Mouse (Mus musculus) limb, embryonic 13.5 days (tissue): ENCODE results near the gene Klf12. TPM values are rescaled to one million over a fixed set of nuclear protein-coding genes. Genes with fewer than 3 reads are reported as not detected.

Source experiments
- ATAC-seq: fragments of 200-750 bp; cut with Nextera tagmentation; 2 replicates; pipeline ENCODE4 v1.8.0; 2017; ENCODE audit warnings: low read depth, moderate number of reproducible peaks, moderate TSS enrichment; ENCODE audit not compliant: low FRiP score
- H3K27ac ChIP-seq: fragments of 300-500 bp; sonication (generic); 2 replicates; pipeline ENCODE4 v1.5.1; 2015; ENCODE audit warnings: inconsistent platforms, mild to moderate bottlenecking, moderate library complexity
- H3K27me3 ChIP-seq: fragments of 300-500 bp; sonication (generic); 2 replicates; pipeline ENCODE4 v1.6.1; 2015; ENCODE audit warnings: mild to moderate bottlenecking, inconsistent platforms
- H3K36me3 ChIP-seq: fragments of 300-500 bp; sonication (generic); 2 replicates; pipeline ENCODE4 v1.6.1; 2015; ENCODE audit warnings: inconsistent platforms, mild to moderate bottlenecking, moderate library complexity
- H3K4me1 ChIP-seq: fragments of 300-500 bp; sonication (generic); 2 replicates; pipeline ENCODE4 v1.6.1; 2015; ENCODE audit warnings: inconsistent platforms
- H3K4me2 ChIP-seq: fragments of 300-500 bp; sonication (generic); replicated peaks from 2 replicates; pipeline ENCODE4 v1.6.1; 2015; ENCODE audit warnings: inconsistent platforms, mild to moderate bottlenecking, moderate library complexity
- H3K4me3 ChIP-seq: fragments of 300-500 bp; sonication (generic); 2 replicates; pipeline ENCODE4 v1.5.1; 2015; ENCODE audit warnings: moderate library complexity, mild to moderate bottlenecking, inconsistent platforms
- H3K9ac ChIP-seq: fragments of 300-500 bp; sonication (generic); 2 replicates; pipeline ENCODE4 v1.6.1; 2015; ENCODE audit warnings: mild to moderate bottlenecking, inconsistent platforms
- H3K9me3 ChIP-seq: fragments of 300-500 bp; sonication (generic); 2 replicates; pipeline ENCODE4 v1.6.1; 2016; ENCODE audit warnings: inconsistent platforms
- WGBS: fragments of 180-500 bp; shearing (Covaris S2); methylation state at CpG from one replicate; pipeline ENCODE4 v1.1.7; 2015; 5-methylcytosine and 5-hydroxymethylcytosine counted together
- polyA plus RNA-seq: library from polyadenylated mRNA; unstranded; fragments of >200 nt; fragmentation: Nextera tagmentation; extraction: Ambion mirVana; gene quantifications from 2 replicates; pipeline ENCODE4 v1.2.1, GENCODE M21; 2015

Gene Klf12
- polyA plus RNA-seq, 1 experiment from 2014 or later, result 40.5 TPM

DNA sequence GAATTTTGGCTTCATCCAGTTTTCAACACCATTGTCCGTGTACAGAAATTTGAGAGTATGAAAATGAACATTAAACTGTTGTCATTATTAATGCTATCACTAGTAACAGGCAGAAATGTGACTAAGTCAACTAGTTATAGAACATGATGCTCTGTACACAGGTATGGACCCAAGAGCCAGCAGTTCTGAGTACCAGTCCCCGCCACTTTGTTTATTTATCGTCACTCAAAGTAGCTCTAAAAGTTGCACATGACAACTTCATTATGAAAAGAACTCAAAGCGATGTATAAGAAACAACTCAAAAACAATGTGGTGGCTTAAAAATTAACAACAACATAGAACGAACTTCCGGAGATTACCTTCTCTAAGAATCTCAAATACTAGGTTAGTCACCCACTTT lies 56.8 kb downstream of the Klf12 start:
- Histone ChIP-seq H3K27ac (no peak overlapping the region), H3K36me3 (no peaks in the 10 kb centered on the region), H3K9ac (no peak overlapping the region), H3K9me3 (no peaks in the 10 kb centered on the region), H3K27me3 (no peaks in the 10 kb centered on the region), H3K4me1 (peaks cover 16% of the 10 kb centered on the region), H3K4me2 (no peak overlapping the region), H3K4me3 (no peak overlapping the region)
- 96% methylated on average over 6 of the region's 6 CpGs for WGBS
- ATAC-seq, result no peak

DNA sequence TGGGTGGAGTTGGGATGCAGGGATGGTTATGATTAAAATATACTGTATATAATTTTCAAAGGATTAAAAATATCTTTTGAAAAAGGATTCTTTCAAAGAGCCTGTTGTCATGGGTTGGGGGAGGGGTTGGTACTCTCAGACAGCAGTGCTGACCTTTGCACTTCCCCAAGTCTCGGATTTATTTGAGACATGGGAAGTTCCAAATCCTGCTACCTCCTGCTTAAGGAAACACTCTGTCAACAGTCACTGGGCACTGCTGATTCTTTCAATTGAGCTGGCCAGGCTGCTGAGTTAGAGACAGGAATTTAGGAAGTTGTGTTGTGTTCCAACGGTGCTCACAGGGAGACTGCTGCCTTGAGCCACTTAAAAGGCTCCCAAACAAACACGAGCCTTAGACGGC lies 60.3 kb downstream of the Klf12 start:
- H3K9ac ChIP-seq, result no peak overlapping the region
- no peaks in the 10 kb centered on the region for H3K9me3 ChIP-seq
- no peak for ATAC-seq
- H3K4me2 ChIP-seq, result no peak overlapping the region
- H3K36me3 ChIP-seq, result 0 out of 2 replicates have a peak, but pooled peaks cover 1% of the 10 kb centered on the region
- H3K4me1 ChIP-seq, result peaks cover 32% of the 10 kb centered on the region
- no peak overlapping the region for H3K27ac ChIP-seq
- no peaks in the 10 kb centered on the region for H3K27me3 ChIP-seq
- no peak overlapping the region for H3K4me3 ChIP-seq
- WGBS, result 49% methylated on average over 4 of the region's 4 CpGs

DNA sequence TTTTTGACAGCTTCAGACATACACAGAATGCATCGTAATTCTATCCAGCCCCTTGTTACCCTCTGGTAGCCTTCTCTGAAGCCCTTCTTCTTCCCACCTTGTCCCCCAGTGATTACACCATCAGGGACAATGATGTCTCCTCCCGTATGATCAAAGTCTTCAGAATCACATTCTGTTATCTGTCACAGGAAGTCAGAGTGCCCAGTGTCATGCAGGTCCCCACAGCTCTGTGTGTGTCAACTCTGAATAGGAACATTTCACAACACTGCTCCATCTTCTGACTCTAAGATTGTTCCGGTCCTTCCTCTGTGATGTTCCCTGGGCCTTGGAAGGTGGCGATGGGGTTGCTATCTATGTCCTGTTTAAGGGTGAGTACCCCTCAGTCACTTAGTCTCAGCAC lies 62.2 kb downstream of the Klf12 start:
- 76% methylated on average over 4 of the region's 4 CpGs for WGBS
- Histone ChIP-seq H3K4me3 (no peak overlapping the region), H3K27ac (no peak overlapping the region), H3K27me3 (no peaks in the 10 kb centered on the region), H3K4me2 (no peak overlapping the region), H3K9me3 (no peaks in the 10 kb centered on the region), H3K4me1 (peaks cover 34% of the 10 kb centered on the region), H3K9ac (no peak overlapping the region), H3K36me3 (peaks cover 7% of the 10 kb centered on the region; the same call in 1 of the 2 replicates)
- ATAC-seq, result no peak

GRCm38 (mm10) chr14:100215213-100215785 lies 69.2 kb downstream of the Klf12 start:
- Histone ChIP-seq H3K27me3 (no peaks in the 10 kb centered on the region), H3K4me2 (no peak overlapping the region), H3K9me3 (no peaks in the 10 kb centered on the region), H3K9ac (no peak overlapping the region), H3K27ac (no peak overlapping the region), H3K36me3 (peaks cover 10% of the 10 kb centered on the region; the same call in 1 of the 2 replicates), H3K4me1 (peaks cover 17% of the 10 kb centered on the region), H3K4me3 (no peak overlapping the region)
- 22% methylated on average over 4 of the region's 4 CpGs for WGBS
- ATAC-seq, result no peak

DNA sequence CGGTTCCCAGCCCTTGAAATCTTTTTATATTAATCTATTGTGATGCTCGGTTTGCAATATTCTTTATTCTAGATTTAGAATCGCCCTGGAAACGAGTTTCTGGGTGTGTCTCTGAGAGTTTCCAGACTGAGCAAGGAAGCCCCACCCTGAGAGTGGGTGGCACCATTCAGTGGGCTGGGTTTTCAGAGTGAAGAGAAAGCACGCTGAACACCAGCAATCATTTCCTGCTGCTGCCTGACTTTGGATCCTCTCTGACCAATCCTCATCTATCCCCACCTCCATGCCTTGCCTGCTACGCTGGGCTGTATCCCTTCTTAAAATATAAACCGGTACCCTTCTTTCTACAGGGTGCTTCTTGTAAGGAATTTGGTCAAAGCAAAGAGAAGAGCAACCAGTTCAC lies 71.4 kb downstream of the Klf12 start:
- no peak overlapping the region for H3K4me2 ChIP-seq
- H3K9me3 ChIP-seq, result no peaks in the 10 kb centered on the region
- peaks cover 12% of the 10 kb centered on the region; the same call in 1 of the 2 replicates for H3K4me1 ChIP-seq
- peaks cover 3% of the 10 kb centered on the region; the same call in 1 of the 2 replicates for H3K36me3 ChIP-seq
- no peak overlapping the region for H3K4me3 ChIP-seq
- no peak for ATAC-seq
- no peak overlapping the region for H3K27ac ChIP-seq
- 79% methylated on average over 7 of the region's 7 CpGs for WGBS
- H3K27me3 ChIP-seq, result no peaks in the 10 kb centered on the region
- H3K9ac ChIP-seq, result no peak overlapping the region

- no peak for ATAC-seq
- Histone ChIP-seq H3K4me1 (peaks cover 12% of the 10 kb centered on the region; the same call in 1 of the 2 replicates), H3K36me3 (peaks cover 3% of the 10 kb centered on the region; the same call in 1 of the 2 replicates), H3K4me3 (no peak overlapping the region), H3K9me3 (no peaks in the 10 kb centered on the region), H3K27ac (no peak overlapping the region), H3K9ac (no peak overlapping the region), H3K4me2 (no peak overlapping the region), H3K27me3 (no peaks in the 10 kb centered on the region)
- 88% methylated on average over 4 of the region's 4 CpGs for WGBS
Observed at GRCm38 (mm10) chr14:100211826-100212117, 72.7 kb downstream of the Klf12 start.

DNA sequence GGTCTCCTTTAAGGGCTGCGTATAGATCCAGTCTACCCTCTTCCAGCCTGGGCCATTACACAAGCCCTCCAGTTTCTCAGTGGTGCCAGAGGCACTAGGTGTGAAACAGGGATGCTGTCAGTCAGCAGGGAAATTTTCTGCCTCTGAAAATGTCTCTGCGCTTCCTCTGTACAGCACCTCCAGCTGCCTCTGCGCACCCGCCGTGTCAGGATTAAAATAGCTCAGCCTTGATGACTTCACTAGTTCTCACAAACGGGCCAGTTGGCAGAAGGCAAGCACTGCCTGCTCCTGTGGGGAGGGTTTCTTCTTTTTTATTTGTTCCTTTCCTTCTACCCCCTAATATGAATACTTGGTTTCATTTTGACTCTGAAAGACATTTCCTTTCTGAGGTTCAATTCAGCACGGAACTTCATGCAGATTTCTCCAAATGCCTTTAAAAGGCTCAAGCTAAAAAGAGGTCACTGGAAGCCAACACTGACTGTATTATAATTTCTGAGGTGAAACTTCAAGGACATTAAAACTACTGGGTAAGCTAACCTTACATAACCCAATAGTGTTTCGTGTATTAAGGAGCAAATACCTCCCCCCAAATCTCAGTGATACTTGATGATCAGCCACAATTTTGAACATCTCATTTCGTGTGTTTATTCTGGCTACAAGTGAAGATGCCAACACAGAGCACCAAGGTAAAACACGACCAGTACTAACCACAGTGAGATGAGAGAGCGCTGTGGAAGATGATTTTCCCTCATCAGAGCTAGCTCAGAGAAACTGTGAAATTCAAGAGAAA lies 73.2 kb downstream of the Klf12 start:
- no peak overlapping the region for H3K4me3 ChIP-seq
- no peak overlapping the region for H3K27ac ChIP-seq
- H3K9me3 ChIP-seq, result no peaks in the 10 kb centered on the region
- WGBS, result 67% methylated on average over 11 of the region's 11 CpGs
- no peak overlapping the region for H3K9ac ChIP-seq
- peaks cover 7% of the 10 kb centered on the region; the same call in 1 of the 2 replicates for H3K36me3 ChIP-seq
- H3K4me2 ChIP-seq, result no peak overlapping the region; the same call in 1 of the 2 replicates
- no peaks in the 10 kb centered on the region for H3K27me3 ChIP-seq
- peak; percentile 32; the same call in 1 of the 2 replicates for ATAC-seq
- H3K4me1 ChIP-seq, result peaks cover 12% of the 10 kb centered on the region; the same call in 1 of the 2 replicates

GRCm38 (mm10) chr14:100209814-100210419 lies 74.6 kb downstream of the Klf12 start:
- WGBS, result 50% methylated on average over 12 of the region's 12 CpGs

GRCm38 (mm10) chr14:100207081-100207480 lies 77.4 kb downstream of the Klf12 start:
- WGBS, result 92% methylated on average over 3 of the region's 3 CpGs
- no peak overlapping the region for H3K4me3 ChIP-seq
- no peak overlapping the region for H3K27ac ChIP-seq
- no peaks in the 10 kb centered on the region for H3K27me3 ChIP-seq
- no peak overlapping the region for H3K9ac ChIP-seq
- H3K4me1 ChIP-seq, result peaks cover 20% of the 10 kb centered on the region
- no peak overlapping the region for H3K4me2 ChIP-seq
- ATAC-seq, result no peak
- H3K9me3 ChIP-seq, result no peaks in the 10 kb centered on the region
- H3K36me3 ChIP-seq, result peaks cover 6% of the 10 kb centered on the region; the same call in 1 of the 2 replicates

More at GRCm38 (mm10) chr14:100209814-100210419, 74.6 kb downstream of the Klf12 start:
- peaks cover 10% of the 10 kb centered on the region; the same call in 1 of the 2 replicates for H3K36me3 ChIP-seq
- H3K27me3 ChIP-seq, result no peaks in the 10 kb centered on the region
- no peak overlapping the region for H3K4me2 ChIP-seq
- no peak overlapping the region for H3K9ac ChIP-seq
- no peak overlapping the region for H3K4me3 ChIP-seq
- H3K9me3 ChIP-seq, result no peaks in the 10 kb centered on the region
- no peak for ATAC-seq
- no peak overlapping the region for H3K27ac ChIP-seq
- peaks cover 12% of the 10 kb centered on the region; the same call in 1 of the 2 replicates for H3K4me1 ChIP-seq

GRCm38 (mm10) chr14:100206207-100206606 lies 78.3 kb downstream of the Klf12 start:
- WGBS, result 91% methylated on average over 3 of the region's 3 CpGs
- no peak overlapping the region for H3K4me3 ChIP-seq

DNA sequence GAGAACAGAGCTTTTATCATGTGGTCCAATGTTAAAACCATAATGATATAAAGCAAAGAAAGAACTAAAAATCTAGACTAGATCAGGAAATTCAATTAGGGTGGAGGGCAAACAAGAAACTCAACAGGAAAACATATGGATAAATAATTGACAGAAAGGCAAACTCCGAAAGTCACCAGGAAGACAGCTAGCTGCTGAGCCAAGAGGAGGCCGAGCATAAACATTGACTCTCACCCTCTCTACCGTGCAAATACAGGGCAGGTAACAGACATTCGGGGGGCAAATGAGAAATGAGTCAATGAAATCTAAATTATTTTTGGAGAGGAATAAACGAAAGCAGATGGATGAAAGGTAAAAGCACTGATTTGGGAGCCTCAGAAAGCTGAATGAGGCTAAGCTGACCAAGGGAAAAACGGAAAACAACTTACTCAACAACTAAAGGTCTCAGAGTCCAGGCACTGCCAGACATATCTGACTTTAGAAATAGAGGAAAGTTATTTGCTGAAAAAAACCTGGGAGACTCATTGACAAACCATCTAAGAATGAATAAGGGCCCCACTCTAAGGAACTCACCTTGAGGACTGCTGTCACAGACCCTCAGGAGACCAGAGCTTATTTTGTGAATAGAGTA lies 84.3 kb downstream of the Klf12 start:
- Histone ChIP-seq H3K27me3 (no peaks in the 10 kb centered on the region), H3K9ac (no peak overlapping the region), H3K4me1 (peaks cover 19% of the 10 kb centered on the region), H3K4me3 (no peak overlapping the region), H3K27ac (no peak overlapping the region), H3K36me3 (peaks cover 11% of the 10 kb centered on the region), H3K4me2 (no peak overlapping the region), H3K9me3 (no peaks in the 10 kb centered on the region)
- ATAC-seq, result no peak
- 80% methylated on average over 6 of the region's 6 CpGs for WGBS

More at GRCm38 (mm10) chr14:100206207-100206606, 78.3 kb downstream of the Klf12 start:
- peaks cover 6% of the 10 kb centered on the region; the same call in 1 of the 2 replicates for H3K36me3 ChIP-seq
- peaks cover 16% of the 10 kb centered on the region for H3K4me1 ChIP-seq
- no peaks in the 10 kb centered on the region for H3K9me3 ChIP-seq
- no peak overlapping the region for H3K27ac ChIP-seq
- no peak for ATAC-seq
- no peak overlapping the region for H3K9ac ChIP-seq
- H3K27me3 ChIP-seq, result no peaks in the 10 kb centered on the region
- no peak overlapping the region for H3K4me2 ChIP-seq

DNA sequence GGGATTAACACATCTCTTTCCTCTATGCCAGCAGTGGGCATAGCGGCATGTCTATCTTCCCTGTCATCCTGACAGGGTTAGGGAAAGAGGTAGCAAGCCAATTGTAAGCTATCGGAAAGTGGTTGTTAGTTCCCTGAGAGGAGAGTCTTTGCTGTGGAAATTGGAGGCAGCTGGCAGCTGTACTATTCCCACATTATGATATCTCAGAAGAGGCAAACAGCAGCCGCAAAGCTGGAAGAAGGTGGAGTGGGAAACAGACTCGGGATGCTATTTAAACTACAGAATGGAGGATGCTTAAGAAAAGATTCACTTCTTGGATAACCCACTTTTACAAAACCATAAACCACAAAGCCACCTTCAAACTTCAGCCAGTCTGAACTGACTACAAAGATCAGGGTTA lies 85.8 kb downstream of the Klf12 start:
- 92% methylated on average over 4 of the region's 4 CpGs for WGBS
- Histone ChIP-seq H3K27ac (no peak overlapping the region), H3K4me1 (peaks cover 12% of the 10 kb centered on the region), H3K27me3 (no peaks in the 10 kb centered on the region), H3K4me3 (no peak overlapping the region), H3K9me3 (no peaks in the 10 kb centered on the region), H3K9ac (no peak overlapping the region), H3K4me2 (no peak overlapping the region), H3K36me3 (peaks cover 11% of the 10 kb centered on the region)
- no peak for ATAC-seq
